Mouse (Mus musculus) bone marrow, adult 2 months (tissue): ENCODE measurements around the gene C330007P06Rik. TPM values are rescaled to one million over a fixed set of nuclear protein-coding genes. Genes with fewer than 3 reads are reported as not detected.
A peak's percentile ranks its signal among the peaks of the same experiment; 100 is the strongest.

ENCODE experiments used
- H3K27ac ChIP-seq: fragments of 200-500 bp; 2 replicates; pipeline ENCODE4 v1.5.1; 2012; ENCODE audit warnings: low read depth, mild to moderate bottlenecking, control low read depth, inconsistent platforms, low read length; ENCODE audit not compliant: control insufficient read depth, poor library complexity, insufficient read depth
- H3K4me1 ChIP-seq: fragments of 200-500 bp; 2 replicates; pipeline ENCODE4 v1.6.1; 2011; ENCODE audit warnings: low read length; ENCODE audit not compliant: control insufficient read depth, insufficient read depth
- H3K4me3 ChIP-seq: fragments of 200-500 bp; replicated peaks from 2 replicates; pipeline ENCODE3; 2011; ENCODE audit warnings: mild to moderate bottlenecking, low read depth, low read length, control low read depth; ENCODE audit not compliant: control insufficient read depth
- CTCF ChIP-seq: fragments of 200-500 bp; IDR thresholded peaks from 2 replicates; pipeline ENCODE4 v1.5.1; 2011; ENCODE audit warnings: low read length, control low read depth; ENCODE audit not compliant: control insufficient read depth, insufficient read depth
- POLR2A ChIP-seq: fragments of 200-500 bp; IDR thresholded peaks from 2 replicates; pipeline ENCODE4 v1.6.1; 2011; ENCODE audit warnings: low read depth, mild to moderate bottlenecking, control low read depth, low read length, borderline replicate concordance; ENCODE audit not compliant: control insufficient read depth
- WGBS: fragments of 180-500 bp; shearing (Covaris S2); methylation state at CpG from one replicate; pipeline ENCODE4 v1.1.7; 2018; 5-methylcytosine and 5-hydroxymethylcytosine counted together
- polyA plus RNA-seq: library from polyadenylated mRNA; stranded (reverse); fragments of >200 nt; gene quantifications from 2 replicates; pipeline ENCODE4 v1.2.4, GENCODE M21; 2011; ENCODE audit warnings: low replicate concordance; ENCODE audit not compliant: missing spikeins, insufficient read depth, insufficient read length

Gene C330007P06Rik
- polyA plus RNA-seq, 1 experiment = 11.4 TPM

DNA sequence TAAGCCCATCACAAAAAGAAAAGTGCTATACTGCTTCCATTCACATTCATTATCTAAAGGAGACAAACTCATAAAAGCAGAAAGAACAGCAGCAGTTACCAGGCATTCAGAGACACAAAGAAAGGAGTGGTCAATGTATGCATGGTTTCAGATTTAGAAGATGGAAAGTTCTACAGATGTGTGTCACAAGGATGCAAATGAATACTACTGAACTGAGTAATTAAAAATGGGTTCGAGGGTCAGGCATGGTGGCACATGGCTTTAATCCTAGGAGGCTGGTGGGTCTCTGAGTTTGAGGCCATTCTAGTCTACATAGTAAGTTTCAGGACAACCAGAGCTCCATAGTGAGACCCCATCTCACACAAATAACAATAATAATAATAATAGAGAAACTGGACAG lies 26.8 kb downstream of the C330007P06Rik start:
- Histone ChIP-seq H3K27ac (no peak overlapping the region), H3K4me3 (no peak overlapping the region), H3K4me1 (no peaks in the 10 kb centered on the region; the same call in 1 of the 2 replicates)
- no peak for TF ChIP-seq CTCF
- no peak for TF ChIP-seq POLR2A
- WGBS = 76% methylated on average over 1 of the region's 1 CpGs

- TF ChIP-seq CTCF (no peak), POLR2A (no peak)
- Histone ChIP-seq H3K4me1 (peaks cover 1% of the 10 kb centered on the region; the same call in 1 of the 2 replicates), H3K4me3 (no peak overlapping the region), H3K27ac (peak overlapping the region; percentile 78)
- 15% methylated on average over 4 of the region's 4 CpGs for WGBS
Measured at GRCm38 (mm10) chrX:36843346-36843990, 30.4 kb downstream of the C330007P06Rik start.

DNA sequence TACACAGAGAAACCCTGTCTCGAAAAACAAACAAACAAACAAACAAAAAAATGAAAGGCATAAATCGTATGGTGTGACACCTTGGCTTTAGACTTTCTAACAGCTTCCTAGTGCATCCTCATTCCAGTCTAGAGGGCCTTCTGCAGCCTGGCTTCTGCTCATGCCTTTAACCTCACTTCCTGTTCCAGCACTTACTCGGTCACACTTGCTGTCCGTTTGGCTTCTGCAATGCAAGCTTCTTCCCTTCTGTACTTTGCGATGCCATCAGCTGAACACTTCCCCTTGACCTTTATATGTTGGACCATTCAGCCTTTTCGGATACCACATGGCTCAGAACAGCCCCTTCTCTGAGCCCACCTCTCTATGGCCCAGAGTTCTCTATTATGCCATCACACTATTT lies 32.2 kb downstream of the C330007P06Rik start:
- 37% methylated on average over 6 of the region's 6 CpGs for WGBS
- Histone ChIP-seq H3K4me3 (no peak overlapping the region), H3K27ac (no peak overlapping the region), H3K4me1 (peaks cover 1% of the 10 kb centered on the region; the same call in 1 of the 2 replicates)
- TF ChIP-seq POLR2A (no peak), CTCF (no peak)

- H3K4me1 ChIP-seq = peaks cover 1% of the 10 kb centered on the region; the same call in 1 of the 2 replicates
- 37% methylated on average over 7 of the region's 7 CpGs for WGBS
- no peak overlapping the region for H3K27ac ChIP-seq
- H3K4me3 ChIP-seq = no peak overlapping the region
- TF ChIP-seq POLR2A = no peak
- TF ChIP-seq CTCF = no peak
Measured at GRCm38 (mm10) chrX:36839391-36839790, 34.5 kb downstream of the C330007P06Rik start.

- peaks cover 1% of the 10 kb centered on the region; the same call in 1 of the 2 replicates for H3K4me1 ChIP-seq
- WGBS = 57% methylated on average over 6 of the region's 6 CpGs
- no peak overlapping the region for H3K4me3 ChIP-seq
- TF ChIP-seq CTCF (no peak), POLR2A (no peak)
- H3K27ac ChIP-seq = no peak overlapping the region
Measured at GRCm38 (mm10) chrX:36837069-36837676, 36.7 kb downstream of the C330007P06Rik start.

DNA sequence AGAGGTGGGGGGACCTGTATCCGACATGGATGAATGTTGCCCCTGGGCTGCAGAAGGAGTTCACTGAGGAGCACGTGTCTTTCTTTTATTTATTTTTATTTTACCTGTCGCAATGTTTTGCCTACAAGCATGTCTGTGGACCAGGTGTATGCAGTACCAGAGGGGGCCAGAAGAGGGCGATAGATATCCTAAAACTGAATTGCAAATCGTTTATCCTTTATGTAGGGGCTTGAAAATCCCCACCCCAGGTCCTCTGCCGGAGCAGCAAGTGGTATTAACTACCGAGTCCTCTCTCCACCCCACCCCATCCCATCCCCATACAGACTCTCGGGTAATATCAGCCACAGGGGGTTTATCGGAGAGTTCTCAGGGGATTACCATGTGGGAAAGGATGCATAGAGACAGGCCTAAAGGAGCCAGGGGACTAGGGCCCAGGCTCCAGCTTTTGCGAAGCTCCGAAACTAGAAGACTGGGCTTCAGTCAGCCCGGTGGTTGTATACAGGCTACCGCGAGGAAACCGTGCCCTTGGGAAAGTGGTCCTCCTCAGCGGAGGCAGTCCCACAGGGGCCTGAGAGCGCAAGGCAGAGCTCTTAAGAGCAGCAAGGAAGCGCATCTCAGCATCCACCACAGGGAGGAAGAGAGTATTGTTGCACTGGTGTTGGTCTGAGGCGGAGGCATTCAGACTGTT lies 40.4 kb downstream of the C330007P06Rik start:
- H3K27ac ChIP-seq = no peak overlapping the region
- TF ChIP-seq POLR2A (no peak), CTCF (peak; percentile 41)
- WGBS = 35% methylated on average over 19 of the region's 19 CpGs
- H3K4me1 ChIP-seq = no peaks in the 10 kb centered on the region
- no peak overlapping the region for H3K4me3 ChIP-seq

- TF ChIP-seq POLR2A (no peak), CTCF (no peak)
- Histone ChIP-seq H3K4me1 (no peaks in the 10 kb centered on the region), H3K27ac (no peak overlapping the region), H3K4me3 (no peak overlapping the region)
- 84% methylated on average over 4 of the region's 4 CpGs for WGBS
Measured at GRCm38 (mm10) chrX:36831632-36832031, 42.3 kb downstream of the C330007P06Rik start.

DNA sequence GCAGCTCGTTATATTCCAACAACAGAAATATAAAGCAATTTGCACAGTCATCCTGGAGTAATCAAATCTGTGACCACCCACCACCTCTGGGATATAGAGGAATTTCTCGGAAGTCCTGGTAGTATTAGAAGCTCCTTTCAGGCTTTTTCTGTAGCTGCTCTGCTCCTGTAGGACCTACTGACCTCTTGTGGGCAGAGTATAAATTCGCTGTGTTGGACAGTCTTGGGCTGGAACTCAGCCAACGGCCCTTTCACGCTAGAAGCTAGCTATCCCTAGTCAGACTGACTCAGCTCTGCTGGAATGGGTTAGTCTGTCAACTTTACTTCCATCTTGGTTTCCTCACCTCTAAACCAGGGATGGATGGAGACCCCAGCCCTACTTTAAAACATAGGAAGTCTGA lies 43.6 kb downstream of the C330007P06Rik start:
- H3K4me1 ChIP-seq = no peaks in the 10 kb centered on the region
- H3K27ac ChIP-seq = no peak overlapping the region
- TF ChIP-seq POLR2A (no peak), CTCF (no peak)
- H3K4me3 ChIP-seq = no peak overlapping the region
- 40% methylated on average over 5 of the region's 5 CpGs for WGBS
